Comparison of ENCODE assay signal across 20 mouse cellular contexts in the genomic region with DNA sequence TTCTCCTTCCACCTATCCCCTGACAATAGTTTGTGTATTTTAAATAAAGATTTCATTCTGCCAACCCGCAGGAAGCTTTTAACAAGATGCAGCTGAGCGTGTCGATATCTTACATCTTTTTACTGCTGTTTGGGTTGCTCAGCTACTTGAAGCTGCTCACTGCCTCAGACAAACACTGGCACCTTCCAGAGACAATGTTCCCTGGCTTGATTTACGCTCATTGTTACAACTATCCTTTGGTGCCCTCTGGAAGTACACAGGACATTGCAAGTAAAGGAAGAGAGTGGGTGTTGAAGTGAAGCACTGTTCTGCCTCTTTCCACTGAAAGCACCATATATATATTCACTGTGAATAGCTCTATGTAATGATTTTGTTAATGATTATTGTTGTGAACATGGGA. TPM values are rescaled to one million over a fixed set of nuclear protein-coding genes. Genes with fewer than 3 reads are reported as not detected.
DNase-seq lines count a peak whose midpoint lies in the region; ATAC-seq and TF ChIP-seq lines count a peak whose summit lies in the region.
"Had no signal": no experiment of that assay in that cellular context is flagged by ENCODE, and none has a peak within 500 bp of the region (broad histone marks: within the 10 kb centered on the region; RNA-seq: fewer than 3 reads in every experiment).

No protein-coding gene starts in this region.

- no peak overlapping the region for H3K27ac ChIP-seq in forebrain, embryonic 14.5 days (ENCODE audit: low read depth, low read length)
- H3K27ac ChIP-seq in forebrain, embryonic 10.5 days = no peak overlapping the region
- H3K27ac ChIP-seq in kidney, postnatal 0 days = no peak overlapping the region
- peak overlapping the region; percentile 2; the same call in 1 of the 2 replicates for H3K27ac ChIP-seq in neural tube, embryonic 13.5 days (replicated peaks)
- peak overlapping the region; percentile 44; the same call in 1 of the 2 replicates for H3K27ac ChIP-seq in midbrain, postnatal 0 days (ENCODE audit: low read depth, low read length)
- H3K27ac ChIP-seq: embryonic facial prominence, embryonic 10.5 days; heart, embryonic 15.5 days; liver, embryonic 14.5 days; midbrain, embryonic 12.5 days; neural tube, embryonic 12.5 days had no signal

- no peaks in the 10 kb centered on the region for H3K36me3 ChIP-seq in forebrain, embryonic 14.5 days (ENCODE audit: control insufficient read depth, insufficient read depth, low read length)
- no peaks in the 10 kb centered on the region for H3K36me3 ChIP-seq in forebrain, embryonic 10.5 days (replicated peaks)
- H3K36me3 ChIP-seq in kidney, postnatal 0 days (ENCODE audit: insufficient read depth, low read length) = no peaks in the 10 kb centered on the region
- H3K36me3 ChIP-seq in neural tube, embryonic 13.5 days = no peaks in the 10 kb centered on the region
- no peaks in the 10 kb centered on the region for H3K36me3 ChIP-seq in midbrain, postnatal 0 days (ENCODE audit: insufficient read depth, low read length)
- H3K36me3 ChIP-seq: embryonic facial prominence, embryonic 10.5 days; heart, embryonic 15.5 days; midbrain, embryonic 12.5 days; neural tube, embryonic 12.5 days had no signal

- no peak overlapping the region for H3K4me2 ChIP-seq in forebrain, embryonic 14.5 days (ENCODE audit: low read length)
- H3K4me2 ChIP-seq in kidney, postnatal 0 days (ENCODE audit: low read length) = no peak overlapping the region
- peak overlapping the region; percentile 85 for H3K4me2 ChIP-seq in neural tube, embryonic 13.5 days
- H3K4me2 ChIP-seq in midbrain, postnatal 0 days (ENCODE audit: low read depth, low read length, poor library complexity, severe bottlenecking) = peak overlapping the region; percentile 66
- H3K4me2 ChIP-seq: heart, embryonic 15.5 days; midbrain, embryonic 12.5 days had no signal

- no peak for TF ChIP-seq CTCF in kidney, postnatal 0 days (IDR thresholded peaks at IDR 0.05; ENCODE audit: low read depth)
- peak; percentile 49 for TF ChIP-seq CTCF in midbrain, postnatal 0 days (IDR thresholded peaks at IDR 0.05)

- 70% methylated on average over 4 of the region's 4 CpGs for WGBS in forebrain, embryonic 14.5 days
- whole genome bisulfite sequencing in forebrain, embryonic 10.5 days = 77% methylated on average over 4 of the region's 4 CpGs
- 38% methylated on average over 4 of the region's 4 CpGs for WGBS in kidney, postnatal 0 days
- 32% methylated on average over 4 of the region's 4 CpGs for WGBS in neural tube, embryonic 13.5 days
- WGBS in midbrain, postnatal 0 days = 44% methylated on average over 4 of the region's 4 CpGs

- H3K27me3 ChIP-seq in forebrain, embryonic 14.5 days (replicated peaks; ENCODE audit: control insufficient read depth, insufficient read depth, low read length) = no peaks in the 10 kb centered on the region
- peaks cover 43% of the 10 kb centered on the region for H3K27me3 ChIP-seq in forebrain, embryonic 10.5 days (ENCODE audit: poor library complexity, severe bottlenecking)
- H3K27me3 ChIP-seq in kidney, postnatal 0 days (ENCODE audit: insufficient read depth, low read length) = peaks cover 15% of the 10 kb centered on the region; the same call in 1 of the 2 replicates
- peaks cover 14% of the 10 kb centered on the region for H3K27me3 ChIP-seq in neural tube, embryonic 13.5 days
- H3K27me3 ChIP-seq in midbrain, postnatal 0 days (ENCODE audit: insufficient read depth, low read length) = no peaks in the 10 kb centered on the region

- H3K9me3 ChIP-seq in forebrain, embryonic 14.5 days (replicated peaks; ENCODE audit: control insufficient read depth, low read length) = no peaks in the 10 kb centered on the region
- H3K9me3 ChIP-seq in forebrain, embryonic 10.5 days = no peaks in the 10 kb centered on the region
- no peaks in the 10 kb centered on the region for H3K9me3 ChIP-seq in kidney, postnatal 0 days (replicated peaks; ENCODE audit: low read length)
- no peaks in the 10 kb centered on the region for H3K9me3 ChIP-seq in neural tube, embryonic 13.5 days
- H3K9me3 ChIP-seq in midbrain, postnatal 0 days (ENCODE audit: low read length) = no peaks in the 10 kb centered on the region
- H3K9me3 ChIP-seq: embryonic facial prominence, embryonic 10.5 days; heart, embryonic 15.5 days; midbrain, embryonic 12.5 days; neural tube, embryonic 12.5 days had no signal

- peak; percentile 15 for DNase-seq in forebrain, embryonic 14.5 days (ENCODE audit: low spot score)
- no peak for DNase-seq in forebrain, embryonic 10.5 days (ENCODE audit: extremely low spot score, low spot score)
- DNase-seq in kidney, postnatal 0 days (ENCODE audit: low spot score) = peak; percentile 4
- DNase-seq in kidney, postnatal 14 days = no peak
- no peak for DNase-seq in neural tube, embryonic 10.5 days (ENCODE audit: extremely low spot score, low spot score)
- peak; percentile 24 for DNase-seq in midbrain, postnatal 0 days (ENCODE audit: low spot score)
- no peak for DNase-seq in adrenal gland, postnatal 14 days
- DNase-seq: adrenal gland, postnatal 25 days; cerebellum, adult 9-11 months; heart, adult 18-20 months; kidney, adult 8-10 months; lung, postnatal 10 days; thymus, postnatal 4 days had no signal

- no peaks in the 10 kb centered on the region for H3K4me1 ChIP-seq in forebrain, embryonic 14.5 days (ENCODE audit: control insufficient read depth, insufficient read depth, low read length)
- H3K4me1 ChIP-seq in forebrain, embryonic 10.5 days = peaks cover 13% of the 10 kb centered on the region
- H3K4me1 ChIP-seq in kidney, postnatal 0 days (replicated peaks; ENCODE audit: insufficient read depth, low read length) = no peaks in the 10 kb centered on the region
- peaks cover 30% of the 10 kb centered on the region for H3K4me1 ChIP-seq in neural tube, embryonic 13.5 days (replicated peaks)
- no peaks in the 10 kb centered on the region for H3K4me1 ChIP-seq in midbrain, postnatal 0 days (ENCODE audit: insufficient read depth, low read length)
- H3K4me1 ChIP-seq: heart, embryonic 15.5 days; midbrain, embryonic 12.5 days; neural tube, embryonic 12.5 days had no signal

- H3K9ac ChIP-seq in forebrain, embryonic 14.5 days (ENCODE audit: low read length) = no peak overlapping the region
- no peak overlapping the region for H3K9ac ChIP-seq in kidney, postnatal 0 days (ENCODE audit: low read depth, low read length)
- H3K9ac ChIP-seq in neural tube, embryonic 13.5 days = no peak overlapping the region
- H3K9ac ChIP-seq in midbrain, postnatal 0 days (replicated peaks; ENCODE audit: low read length, poor library complexity, severe bottlenecking) = no peak overlapping the region
- H3K9ac ChIP-seq: heart, embryonic 15.5 days; liver, embryonic 14.5 days; midbrain, embryonic 12.5 days; neural tube, embryonic 12.5 days had no signal

- H3K4me3 ChIP-seq in forebrain, embryonic 14.5 days (ENCODE audit: low read depth, low read length) = no peak overlapping the region
- H3K4me3 ChIP-seq in forebrain, embryonic 10.5 days = no peak overlapping the region
- H3K4me3 ChIP-seq in kidney, postnatal 0 days (replicated peaks; ENCODE audit: low read depth, low read length) = no peak overlapping the region
- H3K4me3 ChIP-seq in neural tube, embryonic 13.5 days = no peak overlapping the region
- peak overlapping the region; percentile 61; the same call in 1 of the 2 replicates for H3K4me3 ChIP-seq in midbrain, postnatal 0 days (ENCODE audit: low read depth, low read length)
- H3K4me3 ChIP-seq: embryonic facial prominence, embryonic 10.5 days; erythroblast, embryonic 14.5 days; heart, embryonic 15.5 days; midbrain, embryonic 12.5 days; neural tube, embryonic 12.5 days had no signal

- no peak for ATAC-seq in forebrain, embryonic 14.5 days
- ATAC-seq in kidney, postnatal 0 days (replicated peaks; ENCODE audit: low FRiP score, low read depth) = no peak
- ATAC-seq in neural tube, embryonic 13.5 days (ENCODE audit: low read depth) = no peak
- ATAC-seq in midbrain, postnatal 0 days (ENCODE audit: low FRiP score) = no peak

RNA-seq across cellular contexts. Expression of a gene that starts 2.2 kb away (rescaled TPM):
- 43.3 and 63.8 TPM in 2 replicates for polyA plus RNA-seq in forebrain, embryonic 14.5 days (2014; fragmentation: Nextera tagmentation; extraction: Ambion mirVana)
- polyA plus RNA-seq in forebrain, embryonic 10.5 days (2016; fragmentation: Nextera tagmentation; extraction: Ambion mirVana) = 8.9 and 12.2 TPM in 2 replicates
- 14.5 and 14.8 TPM in 2 replicates for polyA plus RNA-seq in kidney, postnatal 0 days (2015; fragmentation: Nextera tagmentation; extraction: Ambion mirVana)
- polyA plus RNA-seq in neural tube, embryonic 13.5 days (2015; fragmentation: Nextera tagmentation; extraction: Ambion mirVana) = 86.5 and 86.9 TPM in 2 replicates
- 102 and 116 TPM in 2 replicates for total RNA-seq in midbrain, postnatal 0 days (2014; rRNA removed)
- 52.2 and 66.1 TPM in 2 replicates for polyA plus RNA-seq in midbrain, postnatal 0 days (2015; fragmentation: Nextera tagmentation; extraction: Ambion mirVana)
- total RNA-seq in adrenal gland, postnatal 14 days (2021) = 84.3 and 101 TPM in 2 replicates
- polyA plus RNA-seq: erythroblast, embryonic 14.5 days had no signal

Comparison
In these comparisons a context has a peak if more than half of its experiments do, and no peak if none do; other contexts are left out.
1. DNase-seq: peak in forebrain, embryonic 14.5 days (single experiment), kidney, postnatal 0 days (single experiment) and midbrain, postnatal 0 days (single experiment); none in forebrain, embryonic 10.5 days (single experiment), kidney, postnatal 14 days (single experiment), neural tube, embryonic 10.5 days (single experiment) and adrenal gland, postnatal 14 days (single experiment).
2. H3K27ac ChIP-seq: peak in neural tube, embryonic 13.5 days (single experiment) and midbrain, postnatal 0 days (single experiment); none in forebrain, embryonic 14.5 days (single experiment), forebrain, embryonic 10.5 days (single experiment) and kidney, postnatal 0 days (single experiment).
3. H3K4me2 ChIP-seq: peak in neural tube, embryonic 13.5 days (single experiment) and midbrain, postnatal 0 days (single experiment); none in forebrain, embryonic 14.5 days (single experiment) and kidney, postnatal 0 days (single experiment).